Mouse (Mus musculus) MEL (cell line): ENCODE measurements around the gene Stx17.

Experiments used
- CTCF ChIP-seq, 3 experiments: IDR thresholded peaks in 2 of 3; conservative IDR thresholded peaks in 1 of 3; 2 replicates each; pipeline ENCODE4 v1.5.1; 2011 to 2012; ENCODE audit warnings: low read length in 3 of 3, low read depth in 2 of 3, mild to moderate bottlenecking in 2 of 3, improper control_type of control experiment in 1 of 3, inconsistent platforms in 1 of 3, mixed read lengths in 1 of 3, moderate library complexity in 1 of 3; ENCODE audit not compliant: control insufficient read depth in 1 of 3, insufficient read depth in 1 of 3, poor library complexity in 1 of 3, severe bottlenecking in 1 of 3
- MAFK ChIP-seq: IDR thresholded peaks from 2 replicates; pipeline ENCODE4 v1.6.1; 2011; ENCODE audit warnings: low read depth, mild to moderate bottlenecking, low read length, improper control_type of control experiment, borderline replicate concordance

DNA sequence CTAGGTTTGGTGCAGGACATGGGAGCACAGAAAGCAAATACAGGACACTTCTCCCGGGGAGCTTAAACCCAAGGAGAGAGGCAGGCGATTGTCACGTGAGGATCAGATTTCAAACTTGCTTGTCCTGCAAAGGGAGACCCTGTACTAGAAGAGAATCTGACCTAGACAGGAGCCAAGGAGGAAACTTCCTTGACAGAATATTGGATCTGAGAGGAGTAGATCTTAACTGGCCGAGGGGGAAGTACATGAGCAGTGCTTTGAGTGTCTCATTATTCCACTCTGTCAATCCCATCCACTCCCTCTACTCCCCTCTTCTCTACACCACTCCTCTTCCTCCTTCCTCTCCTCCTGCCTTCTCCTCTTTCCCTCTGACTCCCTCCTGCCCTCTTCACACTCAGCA, 46.5 kb upstream of the Stx17 start:
- no peak for TF ChIP-seq CTCF (IDR thresholded peaks at IDR 0.05 in 2 of 3, conservative IDR thresholded peaks at IDR 0.05 in 1 of 3; ENCODE audit: control insufficient read depth in 1 of 3, insufficient read depth in 1 of 3, low read depth in 2 of 3, low read length in 3 of 3, poor library complexity in 1 of 3, severe bottlenecking in 1 of 3)
- TF ChIP-seq MAFK = no peak
